Mouse (Mus musculus) forebrain, embryonic 12.5 days (tissue): ENCODE results near the gene Arfip1. TPM values are rescaled to one million over a fixed set of nuclear protein-coding genes. Genes with fewer than 3 reads are reported as not detected.

Experiments used
- ATAC-seq: fragments of 200-750 bp; cut with Nextera tagmentation; 2 replicates; pipeline ENCODE4 v1.8.0; 2017; ENCODE audit warnings: moderate TSS enrichment; ENCODE audit not compliant: low FRiP score
- H3K27ac ChIP-seq: fragments of 300-500 bp; sonication (generic); 2 replicates; pipeline ENCODE4 v1.5.1; 2016; ENCODE audit warnings: mild to moderate bottlenecking
- H3K27me3 ChIP-seq: fragments of 300-500 bp; sonication (generic); 2 replicates; pipeline ENCODE4 v1.6.1; 2016; ENCODE audit warnings: mild to moderate bottlenecking
- H3K36me3 ChIP-seq: fragments of 300-500 bp; sonication (generic); replicated peaks from 2 replicates; pipeline ENCODE4 v1.6.1; 2016; ENCODE audit warnings: mild to moderate bottlenecking
- H3K4me1 ChIP-seq: fragments of 300-500 bp; sonication (generic); 2 replicates; pipeline ENCODE4 v1.6.1; 2016
- H3K4me2 ChIP-seq: fragments of 300-500 bp; sonication (generic); 2 replicates; pipeline ENCODE4 v1.6.1; 2016; ENCODE audit warnings: mild to moderate bottlenecking, moderate library complexity
- H3K4me3 ChIP-seq: fragments of 300-500 bp; sonication (generic); replicated peaks from 2 replicates; pipeline ENCODE4 v1.5.1; 2016; ENCODE audit warnings: mild to moderate bottlenecking
- H3K9ac ChIP-seq: fragments of 300-500 bp; sonication (generic); 2 replicates; pipeline ENCODE4 v1.6.1; 2016; ENCODE audit warnings: mild to moderate bottlenecking
- H3K9me3 ChIP-seq: fragments of 300-500 bp; sonication (generic); 2 replicates; pipeline ENCODE4 v1.6.1; 2016
- WGBS: fragments of 180-500 bp; shearing (Covaris S2); methylation state at CpG from one replicate; pipeline ENCODE4 v1.1.7; 2016; 5-methylcytosine and 5-hydroxymethylcytosine counted together
- polyA plus RNA-seq: library from polyadenylated mRNA; unstranded; fragments of >200 nt; fragmentation: Nextera tagmentation; extraction: Ambion mirVana; gene quantifications from 2 replicates; pipeline ENCODE4 v1.2.1, GENCODE M21; 2016

The Arfip1 gene
- polyA plus RNA-seq = 31.0 and 31.8 TPM in 2 replicates

DNA sequence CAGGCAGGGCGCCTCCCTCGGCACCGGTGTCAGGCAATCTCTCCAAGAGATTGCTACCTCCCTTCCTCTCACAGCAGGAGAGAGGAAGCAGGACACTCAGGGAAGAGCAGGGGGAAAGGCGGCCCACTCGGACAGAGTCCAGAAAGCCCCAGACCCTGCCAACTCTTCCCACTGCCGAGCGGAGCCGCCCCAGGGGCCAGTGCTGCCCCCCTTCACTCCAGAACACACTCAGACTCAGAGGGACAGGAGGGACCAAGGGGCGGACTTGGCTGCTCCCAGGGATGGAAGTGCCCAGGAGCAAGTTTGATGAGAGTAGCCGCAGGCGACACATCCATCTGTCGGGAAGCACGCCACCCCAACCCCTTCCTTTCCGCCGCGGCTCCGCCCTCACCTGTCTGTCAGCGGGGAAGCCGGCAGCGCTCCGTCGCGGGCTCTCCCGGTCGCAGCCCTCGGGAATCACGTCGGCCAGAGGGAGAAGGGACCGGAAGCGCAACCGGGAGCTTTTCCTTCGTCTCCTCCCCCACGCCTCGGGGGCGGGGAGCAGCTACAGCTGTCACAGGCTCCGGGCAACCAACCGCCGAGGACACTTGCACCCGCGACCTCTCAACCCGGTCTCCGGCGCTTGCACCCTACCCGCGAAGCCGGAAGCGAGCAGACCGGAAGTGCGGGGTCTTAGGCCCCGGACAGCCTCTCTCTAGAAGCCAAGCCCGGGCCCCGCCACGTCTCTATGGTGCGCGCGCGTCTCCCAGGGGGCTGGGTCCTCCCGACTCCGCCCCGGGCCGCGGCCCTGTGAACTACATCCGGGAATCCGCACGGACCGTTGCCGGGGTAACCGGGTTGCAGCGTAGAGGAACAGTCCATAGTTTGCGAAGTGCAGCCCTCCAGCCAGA, at the start of gene Arfip1:
Gene Arfip1, minus strand, starts transcription at position 603 of the 890 bp plus-strand sequence.
- Histone ChIP-seq H3K27me3 (no peaks in the 10 kb centered on the region), H3K36me3 (no peaks in the 10 kb centered on the region), H3K4me2 (peak within 1 kb of the TSS; percentile 93), H3K27ac (peak within 1 kb of the TSS; percentile 89), H3K9ac (peak within 1 kb of the TSS; percentile 81), H3K4me3 (peak within 1 kb of the TSS; percentile 62), H3K9me3 (no peaks in the 10 kb centered on the region), H3K4me1 (peaks cover 27% of the 10 kb centered on the region)
- WGBS = under 1% methylated on average over 70 of the region's 70 CpGs
- peak; percentile 99 for ATAC-seq

DNA sequence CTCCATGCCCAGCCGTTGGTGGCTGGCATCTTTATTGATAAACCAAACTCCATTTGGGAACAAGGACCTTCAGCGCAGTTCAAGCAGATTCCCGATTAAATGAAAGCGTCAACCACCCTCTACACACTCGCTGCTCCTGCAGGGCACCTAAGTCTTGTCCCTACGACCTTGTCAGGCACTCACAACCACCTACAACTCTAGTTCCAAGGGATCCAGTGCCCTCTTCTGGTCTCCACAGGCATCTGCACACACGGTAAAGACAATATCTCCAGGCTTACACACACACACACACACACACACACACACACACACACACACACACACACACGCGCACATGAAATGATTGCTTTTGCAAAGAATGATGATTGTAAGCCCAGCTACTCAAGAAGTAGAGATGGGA, 49.2 kb upstream of the Arfip1 start:
- WGBS = 96% methylated on average over 9 of the region's 9 CpGs
- no peaks in the 10 kb centered on the region for H3K36me3 ChIP-seq
- H3K4me2 ChIP-seq = no peak overlapping the region
- ATAC-seq = no peak
- no peaks in the 10 kb centered on the region for H3K9me3 ChIP-seq
- H3K9ac ChIP-seq = no peak overlapping the region
- H3K27me3 ChIP-seq = no peaks in the 10 kb centered on the region
- no peaks in the 10 kb centered on the region for H3K4me1 ChIP-seq
- H3K27ac ChIP-seq = no peak overlapping the region
- no peak overlapping the region for H3K4me3 ChIP-seq

DNA sequence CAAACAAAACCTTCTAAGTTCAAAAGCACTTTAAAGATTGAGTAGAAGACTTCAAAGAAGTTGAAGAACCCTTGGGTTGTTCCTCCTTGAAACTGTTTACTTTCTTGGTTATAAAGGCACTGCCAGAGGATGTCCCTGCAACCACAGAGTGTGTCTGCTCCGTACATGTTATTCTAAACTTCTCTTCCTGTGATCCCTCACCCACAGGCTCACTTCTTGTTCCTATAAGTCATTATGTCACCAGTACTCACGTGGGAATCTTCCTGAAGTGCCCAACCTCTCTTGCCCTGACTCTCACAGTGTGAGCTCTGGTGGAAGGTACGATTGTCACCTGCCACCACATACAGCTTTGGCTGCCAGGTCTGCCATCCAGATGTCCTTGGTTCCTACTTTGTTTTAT, 39.6 kb upstream of the Arfip1 start:
- Histone ChIP-seq H3K27me3 (no peaks in the 10 kb centered on the region), H3K4me1 (no peaks in the 10 kb centered on the region), H3K9me3 (no peaks in the 10 kb centered on the region), H3K4me3 (no peak overlapping the region), H3K27ac (no peak overlapping the region), H3K4me2 (no peak overlapping the region), H3K36me3 (no peaks in the 10 kb centered on the region), H3K9ac (no peak overlapping the region)
- no peak for ATAC-seq
- WGBS = 76% methylated on average over 3 of the region's 3 CpGs

GRCm38 (mm10) chr3:84619725-84620124, 37.3 kb upstream of the Arfip1 start:
- Histone ChIP-seq H3K36me3 (no peaks in the 10 kb centered on the region), H3K4me1 (no peaks in the 10 kb centered on the region), H3K9ac (no peak overlapping the region), H3K27ac (no peak overlapping the region), H3K4me2 (no peak overlapping the region), H3K27me3 (no peaks in the 10 kb centered on the region), H3K9me3 (no peaks in the 10 kb centered on the region), H3K4me3 (no peak overlapping the region)
- WGBS = 93% methylated on average over 6 of the region's 6 CpGs
- no peak for ATAC-seq

GRCm38 (mm10) chr3:84619056-84619455, 36.6 kb upstream of the Arfip1 start:
- WGBS = 91% methylated on average over 7 of the region's 7 CpGs
- H3K36me3 ChIP-seq = no peaks in the 10 kb centered on the region
- H3K9me3 ChIP-seq = no peaks in the 10 kb centered on the region
- H3K27ac ChIP-seq = no peak overlapping the region
- H3K4me3 ChIP-seq = no peak overlapping the region
- no peak for ATAC-seq
- H3K4me2 ChIP-seq = no peak overlapping the region
- H3K4me1 ChIP-seq = no peaks in the 10 kb centered on the region
- no peak overlapping the region for H3K9ac ChIP-seq
- no peaks in the 10 kb centered on the region for H3K27me3 ChIP-seq

DNA sequence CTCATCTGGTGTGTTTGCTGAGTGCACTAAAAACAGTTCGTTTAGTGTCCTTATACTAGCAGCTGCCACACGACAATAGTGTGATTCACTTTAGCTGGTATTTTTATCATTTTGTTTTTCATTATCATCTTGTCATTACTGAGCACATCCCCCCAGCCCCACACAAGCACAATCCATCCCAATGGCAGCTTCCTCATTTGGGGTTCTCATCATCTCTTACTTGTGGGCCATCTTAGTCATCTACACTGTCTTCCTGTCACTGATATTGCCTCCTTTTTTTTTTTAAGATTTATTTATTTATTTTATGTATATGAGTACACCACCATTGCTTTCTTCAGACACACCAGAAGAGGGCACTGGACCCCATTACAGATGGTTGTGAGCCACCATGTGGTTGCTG, 36.2 kb upstream of the Arfip1 start:
- H3K27ac ChIP-seq = no peak overlapping the region
- H3K4me2 ChIP-seq = no peak overlapping the region
- no peaks in the 10 kb centered on the region for H3K27me3 ChIP-seq
- no peak overlapping the region for H3K4me3 ChIP-seq
- no peaks in the 10 kb centered on the region for H3K9me3 ChIP-seq
- no peaks in the 10 kb centered on the region for H3K4me1 ChIP-seq
- 92% methylated on average over 2 of the region's 2 CpGs for WGBS
- no peak overlapping the region for H3K9ac ChIP-seq
- no peak for ATAC-seq
- H3K36me3 ChIP-seq = no peaks in the 10 kb centered on the region

DNA sequence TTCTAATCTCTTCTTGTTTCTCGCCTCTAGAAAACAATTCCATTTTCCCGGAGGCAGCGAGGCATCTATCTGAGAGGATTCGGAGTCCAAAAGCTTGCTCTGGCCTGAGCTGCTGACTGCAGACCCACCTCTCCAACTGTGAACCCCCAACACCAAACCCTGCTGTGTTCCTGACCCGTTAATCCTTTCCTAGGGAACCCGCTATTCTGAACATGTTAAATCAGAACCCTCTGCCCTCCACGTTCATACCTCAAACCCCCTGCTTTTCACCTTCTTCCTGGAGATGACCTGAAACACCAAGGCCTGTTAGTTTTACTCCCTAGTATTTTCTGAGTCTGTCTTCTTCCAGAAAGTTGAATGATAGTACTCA, 33.4 kb upstream of the Arfip1 start:
- WGBS = 34% methylated on average over 7 of the region's 7 CpGs
- Histone ChIP-seq H3K4me2 (no peak overlapping the region), H3K27me3 (no peaks in the 10 kb centered on the region), H3K9me3 (no peaks in the 10 kb centered on the region), H3K4me3 (no peak overlapping the region), H3K27ac (no peak overlapping the region), H3K4me1 (no peaks in the 10 kb centered on the region), H3K36me3 (no peaks in the 10 kb centered on the region), H3K9ac (no peak overlapping the region)
- ATAC-seq = no peak

GRCm38 (mm10) chr3:84615050-84615855, 32.8 kb upstream of the Arfip1 start:
- H3K27me3 ChIP-seq = no peaks in the 10 kb centered on the region
- no peaks in the 10 kb centered on the region for H3K9me3 ChIP-seq
- H3K36me3 ChIP-seq = no peaks in the 10 kb centered on the region
- H3K4me3 ChIP-seq = no peak overlapping the region
- no peak overlapping the region for H3K9ac ChIP-seq
- 23% methylated on average over 5 of the region's 5 CpGs for WGBS
- H3K4me1 ChIP-seq = no peaks in the 10 kb centered on the region
- ATAC-seq = no peak
- no peak overlapping the region for H3K27ac ChIP-seq
- no peak overlapping the region for H3K4me2 ChIP-seq

DNA sequence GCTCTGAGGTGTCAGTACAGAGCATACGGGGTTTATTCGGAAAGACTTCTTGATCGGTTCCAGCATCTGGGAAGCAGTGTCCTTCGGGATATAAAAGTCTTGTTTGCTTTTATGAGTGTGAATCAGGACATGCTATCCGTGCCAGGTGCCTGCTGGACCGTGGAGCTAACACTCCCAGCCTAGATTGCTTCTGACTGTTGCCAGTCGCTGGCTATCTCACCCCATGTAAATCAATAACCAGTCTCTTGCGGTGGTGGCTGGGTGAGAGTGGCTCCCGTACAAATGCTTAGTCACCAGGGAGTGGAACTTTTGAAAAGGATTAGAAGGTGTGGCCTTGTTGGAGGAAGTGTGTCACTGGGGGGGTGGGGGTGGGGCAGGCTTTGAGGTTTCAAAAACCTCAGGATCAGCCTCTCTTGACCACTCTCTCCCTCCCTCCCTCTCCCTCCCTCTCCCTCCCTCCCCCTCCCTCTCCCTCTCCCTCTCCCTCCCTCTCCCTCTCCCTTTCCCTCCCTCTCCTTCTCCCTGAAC, 27.8 kb upstream of the Arfip1 start:
- H3K4me3 ChIP-seq = no peak overlapping the region
- peaks cover 4% of the 10 kb centered on the region; the same call in 1 of the 2 replicates for H3K9me3 ChIP-seq
- 83% methylated on average over 9 of the region's 9 CpGs for WGBS
- no peak overlapping the region for H3K27ac ChIP-seq
- no peak for ATAC-seq
- H3K4me2 ChIP-seq = no peak overlapping the region
- no peaks in the 10 kb centered on the region for H3K36me3 ChIP-seq
- H3K27me3 ChIP-seq = no peaks in the 10 kb centered on the region
- no peak overlapping the region for H3K9ac ChIP-seq
- no peaks in the 10 kb centered on the region for H3K4me1 ChIP-seq

GRCm38 (mm10) chr3:84603212-84603611, 20.8 kb upstream of the Arfip1 start:
- WGBS = 68% methylated on average over 7 of the region's 9 CpGs
- Histone ChIP-seq H3K4me3 (no peak overlapping the region), H3K27ac (no peak overlapping the region), H3K4me1 (no peaks in the 10 kb centered on the region), H3K27me3 (peaks cover 5% of the 10 kb centered on the region; the same call in 1 of the 2 replicates), H3K9me3 (peaks cover 4% of the 10 kb centered on the region; the same call in 1 of the 2 replicates), H3K4me2 (no peak overlapping the region), H3K36me3 (no peaks in the 10 kb centered on the region), H3K9ac (no peak overlapping the region)
- ATAC-seq = no peak

DNA sequence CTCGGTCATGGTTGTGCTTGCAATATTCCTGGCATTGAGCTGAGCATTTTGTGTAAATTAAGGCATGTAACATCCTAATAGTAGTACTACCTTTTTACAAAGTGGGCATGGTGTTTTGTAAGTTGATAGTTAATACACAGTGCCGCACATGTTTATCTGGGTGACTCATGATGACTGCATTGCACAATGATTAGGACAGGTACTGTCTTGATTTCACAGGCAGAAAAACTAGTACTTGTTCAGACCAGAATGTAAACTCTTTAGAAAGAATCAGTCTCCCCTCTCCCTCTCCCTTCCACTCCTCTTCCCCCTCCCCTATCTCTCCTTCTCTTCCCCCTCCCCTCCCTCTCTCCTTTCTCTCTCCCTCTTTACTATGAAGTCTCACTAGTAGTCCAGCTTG, 20.3 kb upstream of the Arfip1 start:
- WGBS = 92% methylated on average over 2 of the region's 2 CpGs

GRCm38 (mm10) chr3:84601870-84602495, 19.6 kb upstream of the Arfip1 start:
- H3K27ac ChIP-seq = no peak overlapping the region
- H3K9ac ChIP-seq = no peak overlapping the region
- no peak overlapping the region for H3K4me2 ChIP-seq
- H3K27me3 ChIP-seq = peaks cover 10% of the 10 kb centered on the region
- H3K36me3 ChIP-seq = no peaks in the 10 kb centered on the region
- peaks cover 4% of the 10 kb centered on the region; the same call in 1 of the 2 replicates for H3K9me3 ChIP-seq
- no peak for ATAC-seq
- 85% methylated on average over 9 of the region's 9 CpGs for WGBS
- H3K4me3 ChIP-seq = no peak overlapping the region
- H3K4me1 ChIP-seq = no peaks in the 10 kb centered on the region

More for the DNA sequence above, 20.3 kb upstream of the Arfip1 start:
- Histone ChIP-seq H3K27me3 (peaks cover 10% of the 10 kb centered on the region; the same call in 1 of the 2 replicates), H3K9me3 (peaks cover 4% of the 10 kb centered on the region; the same call in 1 of the 2 replicates), H3K4me1 (no peaks in the 10 kb centered on the region), H3K27ac (no peak overlapping the region), H3K4me2 (no peak overlapping the region), H3K4me3 (no peak overlapping the region), H3K9ac (no peak overlapping the region), H3K36me3 (no peaks in the 10 kb centered on the region)
- ATAC-seq = no peak
